Mouse (Mus musculus): Measurements from ENCODE around the gene Fuom. TPM values are rescaled to one million over a fixed set of nuclear protein-coding genes. Genes with fewer than 3 reads are reported as not detected.

The Fuom gene
- total and polyA plus RNA-seq, 2 experiments from 2014 or later, result 34.3 to 54.3 TPM

DNA sequence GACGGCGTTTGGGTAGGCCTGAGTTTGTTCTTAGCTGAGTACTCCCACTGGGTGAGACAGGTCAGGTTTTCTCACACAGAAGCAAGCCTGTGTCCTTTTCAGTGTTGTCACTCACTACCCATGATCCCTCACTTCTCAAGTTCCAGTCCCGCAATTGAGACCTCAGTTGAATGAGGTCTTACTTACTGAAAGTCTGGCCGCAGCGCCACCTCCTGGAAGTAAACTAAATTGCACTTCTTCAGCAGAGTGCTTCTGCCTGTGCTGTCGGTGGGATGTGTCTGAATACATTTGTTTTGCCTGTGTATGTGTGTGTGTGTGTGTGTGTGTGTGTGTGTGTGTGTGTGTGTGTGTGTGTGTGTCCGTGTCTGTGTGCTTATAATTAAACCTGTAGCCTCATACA lies 39.1 kb downstream of the Fuom start:
- 18% methylated on average over 7 of the region's 7 CpGs for WGBS
- peak; percentile 91 for TF ChIP-seq CTCF (IDR thresholded peaks at IDR 0.05; ENCODE audit: low read depth)
- Histone ChIP-seq H3K4me3 (ENCODE audit: low read length) (no peak overlapping the region), H3K9me3 (ENCODE audit: low read length) (no peaks in the 10 kb centered on the region), H3K9ac (replicated peaks; ENCODE audit: low read length) (no peak overlapping the region), H3K4me1 (ENCODE audit: insufficient read depth, low read length) (0 out of 2 replicates have a peak, but pooled peaks cover 6% of the 10 kb centered on the region), H3K36me3 (ENCODE audit: insufficient read depth, low read length) (no peaks in the 10 kb centered on the region), H3K4me2 (ENCODE audit: low read depth, low read length) (no peak overlapping the region), H3K27ac (no peak overlapping the region), H3K27me3 (ENCODE audit: insufficient read depth, low read length) (no peaks in the 10 kb centered on the region; the same call in 1 of the 2 replicates)
- DNase-seq (ENCODE audit: low spot score), result peak; percentile 91
- ATAC-seq, result peak; percentile 53; the same call in 1 of the 2 replicates

DNA sequence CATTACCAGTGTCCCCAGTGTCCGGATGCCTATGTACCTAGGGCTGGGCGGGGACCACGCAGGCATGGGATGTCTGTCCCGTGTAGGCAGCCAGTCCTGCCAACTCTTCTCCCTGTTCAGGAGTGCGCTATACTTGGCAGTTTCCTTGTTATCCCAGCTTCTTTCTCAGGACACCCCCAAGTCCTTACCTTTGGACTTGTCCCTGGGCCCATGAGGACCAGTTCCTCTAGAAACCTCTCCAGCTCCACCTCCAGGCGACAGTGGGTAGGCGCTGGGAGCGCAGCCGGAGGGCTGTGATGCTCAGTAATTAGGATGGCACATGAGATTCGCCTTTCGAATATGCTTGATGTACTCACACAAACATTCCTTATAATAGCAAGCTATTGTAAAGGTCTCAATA lies 39.9 kb downstream of the Fuom start:
- DNase-seq (ENCODE audit: low spot score), result peak; percentile 47

GRCm38 (mm10) chr7:140061832-140062130 lies 40.5 kb downstream of the Fuom start:
- whole genome bisulfite sequencing, result 1% methylated on average over 6 of the region's 6 CpGs
- TF ChIP-seq CTCF (IDR thresholded peaks at IDR 0.05; ENCODE audit: low read depth), result no peak
- Histone ChIP-seq H3K27me3 (ENCODE audit: insufficient read depth, low read length) (no peaks in the 10 kb centered on the region; the same call in 1 of the 2 replicates), H3K9ac (replicated peaks; ENCODE audit: low read length) (peak overlapping the region; percentile 40; the same call in 1 of the 2 replicates), H3K4me1 (ENCODE audit: insufficient read depth, low read length) (0 out of 2 replicates have a peak, but pooled peaks cover 6% of the 10 kb centered on the region), H3K9me3 (ENCODE audit: low read length) (no peaks in the 10 kb centered on the region), H3K27ac (no peak overlapping the region), H3K4me2 (ENCODE audit: low read depth, low read length) (peak overlapping the region; percentile 78), H3K36me3 (ENCODE audit: insufficient read depth, low read length) (no peaks in the 10 kb centered on the region), H3K4me3 (ENCODE audit: low read length) (peak overlapping the region; percentile 37)
- no peak for ATAC-seq
- DNase-seq (ENCODE audit: low spot score), result no peak

More for the DNA sequence above, 39.9 kb downstream of the Fuom start:
- 0 out of 2 replicates have a peak, but pooled peaks cover 6% of the 10 kb centered on the region for H3K4me1 ChIP-seq (ENCODE audit: insufficient read depth, low read length)
- peak; percentile 59 for TF ChIP-seq CTCF (IDR thresholded peaks at IDR 0.05; ENCODE audit: low read depth)
- H3K36me3 ChIP-seq (ENCODE audit: insufficient read depth, low read length), result no peaks in the 10 kb centered on the region
- no peak overlapping the region for H3K4me3 ChIP-seq (ENCODE audit: low read length)
- no peak overlapping the region for H3K4me2 ChIP-seq (ENCODE audit: low read depth, low read length)
- H3K27me3 ChIP-seq (ENCODE audit: insufficient read depth, low read length), result no peaks in the 10 kb centered on the region; the same call in 1 of the 2 replicates
- H3K9me3 ChIP-seq (ENCODE audit: low read length), result no peaks in the 10 kb centered on the region
- no peak overlapping the region for H3K9ac ChIP-seq (replicated peaks; ENCODE audit: low read length)
- no peak; the same call in 1 of the 2 replicates for ATAC-seq
- whole genome bisulfite sequencing, result 17% methylated on average over 11 of the region's 11 CpGs
- no peak overlapping the region for H3K27ac ChIP-seq

DNA sequence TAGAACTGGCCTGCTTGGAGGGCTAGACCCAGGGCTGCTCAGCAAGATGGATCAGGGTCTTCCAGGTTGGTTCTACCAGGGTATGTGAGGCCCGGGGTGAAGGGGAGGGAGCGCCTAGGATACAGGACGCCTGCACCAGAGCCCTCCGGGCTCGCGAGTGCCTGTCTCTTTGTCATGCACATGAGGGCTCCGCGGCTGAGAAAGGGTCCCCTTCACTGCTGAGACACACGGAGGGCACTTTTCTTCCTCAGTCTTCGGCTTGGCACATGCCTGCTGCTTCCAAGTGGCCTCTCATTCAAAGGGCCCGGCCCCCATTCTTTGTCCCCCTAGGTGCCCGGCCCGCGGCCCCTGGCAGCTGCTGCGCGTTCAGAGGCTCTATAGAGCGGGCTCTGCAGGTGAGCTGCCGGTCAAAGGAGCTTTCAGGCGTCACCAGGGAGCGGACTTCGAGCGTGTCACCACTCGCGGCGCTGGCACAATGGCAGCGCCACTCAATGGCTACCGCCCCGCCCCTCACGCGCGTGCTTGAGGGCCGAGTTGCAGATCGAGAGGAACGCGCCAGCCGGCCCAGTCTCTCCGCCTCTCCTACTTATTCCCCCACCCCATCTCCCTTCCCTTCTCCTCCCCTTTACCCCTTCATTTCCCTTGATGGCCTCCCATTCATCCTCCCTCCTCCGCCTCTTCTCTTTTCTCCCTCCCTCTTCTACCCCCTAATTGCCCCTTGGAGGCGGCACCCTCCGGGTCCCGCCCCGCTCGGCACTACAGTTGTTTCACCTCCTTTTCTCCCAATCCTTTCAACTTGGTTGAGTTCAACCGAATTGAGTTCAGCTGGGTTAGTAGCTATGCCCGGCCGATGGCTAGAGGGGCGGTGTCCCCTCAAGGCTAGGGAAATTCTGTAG lies 41.1 kb downstream of the Fuom start:
- WGBS, result 2% methylated on average over 47 of the region's 47 CpGs
- Histone ChIP-seq H3K9me3 (ENCODE audit: low read length) (no peaks in the 10 kb centered on the region), H3K4me1 (ENCODE audit: insufficient read depth, low read length) (0 out of 2 replicates have a peak, but pooled peaks cover 6% of the 10 kb centered on the region), H3K36me3 (ENCODE audit: insufficient read depth, low read length) (no peaks in the 10 kb centered on the region), H3K27me3 (ENCODE audit: insufficient read depth, low read length) (peaks cover 5% of the 10 kb centered on the region; the same call in 1 of the 2 replicates), H3K27ac (peak overlapping the region; percentile 56), H3K4me3 (ENCODE audit: low read length) (peak overlapping the region; percentile 37), H3K9ac (replicated peaks; ENCODE audit: low read length) (peak overlapping the region; percentile 40; the same call in 1 of the 2 replicates), H3K4me2 (ENCODE audit: low read depth, low read length) (peak overlapping the region; percentile 78)
- TF ChIP-seq CTCF (IDR thresholded peaks at IDR 0.05; ENCODE audit: low read depth), result no peak
- DNase-seq (ENCODE audit: low spot score) (peak; percentile 84), ATAC-seq (peak; percentile 30)

DNA sequence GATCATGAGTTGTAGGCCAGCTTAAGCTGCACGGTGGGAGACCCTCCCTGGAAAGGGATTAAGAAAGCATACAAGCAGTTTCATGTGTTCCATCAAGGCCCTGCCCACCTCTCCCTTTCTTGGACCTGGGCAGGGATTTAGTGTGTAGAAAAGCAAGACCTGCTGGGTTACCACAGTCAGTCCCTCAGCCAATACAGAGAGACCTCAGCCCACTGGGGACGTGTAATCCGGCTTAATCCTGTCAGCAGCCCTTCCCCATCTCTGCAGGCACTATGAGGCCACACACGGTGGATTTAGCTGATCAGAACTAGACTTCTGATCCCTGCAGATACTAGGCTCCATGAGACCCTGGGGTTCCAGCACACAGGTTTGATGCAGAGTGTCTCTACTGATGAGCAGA lies 42.6 kb downstream of the Fuom start:
- H3K9me3 ChIP-seq (ENCODE audit: low read length), result no peaks in the 10 kb centered on the region
- H3K4me2 ChIP-seq (ENCODE audit: low read depth, low read length), result no peak overlapping the region
- no peak overlapping the region for H3K9ac ChIP-seq (replicated peaks; ENCODE audit: low read length)
- H3K4me3 ChIP-seq (ENCODE audit: low read length), result no peak overlapping the region
- peaks cover 6% of the 10 kb centered on the region; the same call in 1 of the 2 replicates for H3K27me3 ChIP-seq (ENCODE audit: insufficient read depth, low read length)
- ATAC-seq (no peak), DNase-seq (ENCODE audit: low spot score) (no peak)
- no peaks in the 10 kb centered on the region for H3K36me3 ChIP-seq (ENCODE audit: insufficient read depth, low read length)
- H3K27ac ChIP-seq, result no peak overlapping the region
- no peak for TF ChIP-seq CTCF (IDR thresholded peaks at IDR 0.05; ENCODE audit: low read depth)
- H3K4me1 ChIP-seq (ENCODE audit: insufficient read depth, low read length), result 0 out of 2 replicates have a peak, but pooled peaks cover 6% of the 10 kb centered on the region
- 38% methylated on average over 4 of the region's 4 CpGs for WGBS

DNA sequence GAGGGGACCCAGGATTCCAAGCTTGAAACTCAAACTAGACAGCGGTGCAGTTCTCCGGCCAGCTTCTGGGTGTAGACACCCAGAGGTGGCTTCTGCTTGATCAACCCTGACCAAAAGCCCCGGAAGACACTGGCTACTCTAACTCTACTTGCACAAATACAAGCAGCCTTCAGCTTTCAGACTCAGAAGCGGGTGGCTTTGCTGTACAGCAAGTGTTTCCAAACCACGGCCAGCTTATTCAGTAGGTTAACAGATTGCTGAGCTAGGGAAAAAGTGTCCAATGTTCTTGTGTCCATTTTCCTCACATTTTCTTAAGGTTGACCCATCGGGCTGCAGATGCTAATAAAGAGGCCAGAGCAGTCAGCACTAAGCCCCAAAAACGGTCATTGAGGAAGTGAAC lies 43.7 kb downstream of the Fuom start:
- H3K4me2 ChIP-seq (ENCODE audit: low read depth, low read length), result peak overlapping the region; percentile 72
- peak overlapping the region; percentile 66 for H3K9ac ChIP-seq (replicated peaks; ENCODE audit: low read length)
- peaks cover 6% of the 10 kb centered on the region; the same call in 1 of the 2 replicates for H3K27me3 ChIP-seq (ENCODE audit: insufficient read depth, low read length)
- 0 out of 2 replicates have a peak, but pooled peaks cover 6% of the 10 kb centered on the region for H3K4me1 ChIP-seq (ENCODE audit: insufficient read depth, low read length)
- peak overlapping the region; percentile 49 for H3K4me3 ChIP-seq (ENCODE audit: low read length)
- H3K27ac ChIP-seq, result peak overlapping the region; percentile 60; the same call in 1 of the 2 replicates
- H3K9me3 ChIP-seq (ENCODE audit: low read length), result no peaks in the 10 kb centered on the region
- H3K36me3 ChIP-seq (ENCODE audit: insufficient read depth, low read length), result no peaks in the 10 kb centered on the region
- peak; percentile 28 for DNase-seq (ENCODE audit: low spot score)
- TF ChIP-seq CTCF (IDR thresholded peaks at IDR 0.05; ENCODE audit: low read depth), result no peak
- 8% methylated on average over 7 of the region's 7 CpGs for WGBS
- ATAC-seq, result no peak
